Mouse (Mus musculus) liver, adult 2 months (tissue): Measurements from ENCODE around the gene H2-DMa. TPM values are rescaled to one million over a fixed set of nuclear protein-coding genes. Genes with fewer than 3 reads are reported as not detected.
A peak's percentile ranks its signal among the peaks of the same experiment; 100 is the strongest.

Source experiments
- DNase-seq: peaks from one replicate; pipeline ENCODE4 v3.0.0-alpha.2; 2011; ENCODE audit warnings: low read depth, low spot score; ENCODE audit errors: extremely low read depth
- H3K27ac ChIP-seq: fragments of 200-500 bp; replicated peaks from 2 replicates; pipeline ENCODE4 v1.5.1; 2012; ENCODE audit warnings: low read depth, mild to moderate bottlenecking, control low read depth, inconsistent platforms, low read length; ENCODE audit not compliant: insufficient read depth
- H3K27me3 ChIP-seq: fragments of 200-500 bp; 2 replicates; pipeline ENCODE4 v1.6.1; 2012; ENCODE audit warnings: mild to moderate bottlenecking, moderate library complexity, low read length, inconsistent platforms; ENCODE audit not compliant: control insufficient read depth, insufficient read depth
- H3K36me3 ChIP-seq: fragments of 200-500 bp; 2 replicates; pipeline ENCODE4 v1.6.1; 2012; ENCODE audit warnings: low read length, inconsistent platforms; ENCODE audit not compliant: control insufficient read depth, insufficient read depth
- H3K4me1 ChIP-seq: fragments of 200-500 bp; 2 replicates; pipeline ENCODE4 v1.6.1; 2011; ENCODE audit warnings: low read length; ENCODE audit not compliant: control insufficient read depth, insufficient read depth
- H3K4me3 ChIP-seq: fragments of 200-500 bp; 2 replicates; pipeline ENCODE4 v1.5.1; 2011; ENCODE audit warnings: low read depth, mild to moderate bottlenecking, control low read depth, low read length, moderate library complexity; ENCODE audit not compliant: insufficient read depth
- H3K79me2 ChIP-seq: fragments of 200-500 bp; 2 replicates; pipeline ENCODE4 v1.6.1; 2012; ENCODE audit warnings: inconsistent platforms, mild to moderate bottlenecking, low read length, moderate library complexity; ENCODE audit not compliant: control insufficient read depth, insufficient read depth
- H3K9ac ChIP-seq: fragments of 200-500 bp; 2 replicates; pipeline ENCODE4 v1.6.1; 2012; ENCODE audit warnings: low read depth, mild to moderate bottlenecking, control low read depth, inconsistent platforms, low read length
- CTCF ChIP-seq: fragments of 200-500 bp; IDR thresholded peaks from 2 replicates; pipeline ENCODE4 v1.5.1; 2011; ENCODE audit warnings: low read depth, low read length, control low read depth
- POLR2A ChIP-seq: fragments of 200-500 bp; IDR thresholded peaks from 2 replicates; pipeline ENCODE4 v1.6.1; 2011; ENCODE audit warnings: low read length, control low read depth; ENCODE audit not compliant: insufficient read depth; ENCODE audit errors: extremely low read depth
- WGBS: fragments of 180-500 bp; shearing (Covaris S2); methylation state at CpG from one replicate; pipeline ENCODE4 v1.1.7; 2018; 5-methylcytosine and 5-hydroxymethylcytosine counted together
- polyA plus RNA-seq: library from polyadenylated mRNA; depleted of rRNA; stranded (reverse); fragments of >200 nt; gene quantifications from 2 replicates; pipeline ENCODE4 v1.2.3, GENCODE M21; 2012
- total RNA-seq: library from RNA; depleted of rRNA; stranded (reverse); fragments of >200 nt; gene quantifications from 2 replicates; pipeline ENCODE4 v1.2.3, GENCODE M21; 2014

H2-DMa gene
- total and polyA plus RNA-seq, 2 experiments = 7.1 to 13.1 TPM

DNA sequence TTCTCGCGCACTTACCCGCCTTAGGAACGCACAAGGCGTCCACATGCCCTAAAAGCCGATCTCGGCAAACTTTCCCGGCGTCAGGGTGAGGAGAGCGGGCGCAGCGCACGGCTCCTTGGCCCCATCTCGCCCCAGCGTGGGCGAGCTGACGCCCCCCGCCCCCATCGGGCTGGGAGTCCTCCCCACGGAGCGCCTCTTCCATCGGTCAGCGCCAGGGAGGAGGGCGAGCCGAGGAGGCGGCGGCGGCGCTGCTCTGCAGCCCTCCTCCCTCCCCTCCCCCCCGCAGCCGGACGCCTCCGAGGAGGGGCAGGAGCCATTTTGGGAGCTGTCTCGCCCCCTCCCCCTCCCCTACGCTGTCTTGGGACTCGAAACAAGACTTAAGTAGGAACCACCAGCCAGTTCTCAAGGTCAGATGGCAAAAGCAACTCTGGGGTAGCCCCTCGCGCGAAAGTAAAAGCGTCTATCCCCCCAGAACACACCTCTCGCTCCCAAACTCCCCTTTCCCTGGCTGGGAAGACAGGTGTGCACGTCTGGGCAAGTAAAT lies 911 bp downstream of the H2-DMa start:
- under 1% methylated on average over 40 of the region's 42 CpGs for WGBS
- Histone ChIP-seq H3K27ac (peak overlapping the region; percentile 99), H3K4me3 (peak overlapping the region; percentile 90), H3K4me1 (peaks cover 14% of the 10 kb centered on the region), H3K9ac (peak overlapping the region; percentile 95), H3K36me3 (peaks cover 29% of the 10 kb centered on the region), H3K27me3 (no peaks in the 10 kb centered on the region), H3K79me2 (peaks cover 26% of the 10 kb centered on the region)
- 0 out of 2 replicates have a peak, but pooled peaks have one; percentile 8 for TF ChIP-seq POLR2A
- TF ChIP-seq CTCF = no peak
- DNase-seq = peak; percentile 61

DNA sequence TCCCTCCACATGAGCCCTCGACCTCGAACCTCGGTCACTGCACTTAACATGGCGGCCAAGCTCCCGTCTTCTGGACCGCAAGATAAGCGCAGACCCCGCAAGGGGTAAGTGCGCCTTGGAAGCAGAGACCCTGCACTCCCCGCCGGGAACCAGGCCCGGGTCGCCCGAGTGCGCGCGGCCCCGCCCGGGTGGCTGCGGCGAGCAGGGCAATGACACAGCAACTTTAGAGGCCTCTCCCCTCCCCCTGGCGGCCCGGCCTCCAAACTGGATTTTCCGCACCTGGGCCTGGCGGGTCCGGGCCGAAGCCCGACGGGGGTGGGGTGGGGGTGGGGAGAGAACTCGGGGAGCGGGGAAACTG lies 1.5 kb downstream of the H2-DMa start:
- Histone ChIP-seq H3K4me3 (peak overlapping the region; percentile 90), H3K9ac (peak overlapping the region; percentile 95), H3K36me3 (peaks cover 23% of the 10 kb centered on the region), H3K27ac (peak overlapping the region; percentile 99), H3K27me3 (no peaks in the 10 kb centered on the region), H3K79me2 (peaks cover 26% of the 10 kb centered on the region), H3K4me1 (peaks cover 9% of the 10 kb centered on the region)
- 1% methylated on average over 31 of the region's 31 CpGs for WGBS
- no peak for DNase-seq
- TF ChIP-seq POLR2A (no peak), CTCF (no peak)

DNA sequence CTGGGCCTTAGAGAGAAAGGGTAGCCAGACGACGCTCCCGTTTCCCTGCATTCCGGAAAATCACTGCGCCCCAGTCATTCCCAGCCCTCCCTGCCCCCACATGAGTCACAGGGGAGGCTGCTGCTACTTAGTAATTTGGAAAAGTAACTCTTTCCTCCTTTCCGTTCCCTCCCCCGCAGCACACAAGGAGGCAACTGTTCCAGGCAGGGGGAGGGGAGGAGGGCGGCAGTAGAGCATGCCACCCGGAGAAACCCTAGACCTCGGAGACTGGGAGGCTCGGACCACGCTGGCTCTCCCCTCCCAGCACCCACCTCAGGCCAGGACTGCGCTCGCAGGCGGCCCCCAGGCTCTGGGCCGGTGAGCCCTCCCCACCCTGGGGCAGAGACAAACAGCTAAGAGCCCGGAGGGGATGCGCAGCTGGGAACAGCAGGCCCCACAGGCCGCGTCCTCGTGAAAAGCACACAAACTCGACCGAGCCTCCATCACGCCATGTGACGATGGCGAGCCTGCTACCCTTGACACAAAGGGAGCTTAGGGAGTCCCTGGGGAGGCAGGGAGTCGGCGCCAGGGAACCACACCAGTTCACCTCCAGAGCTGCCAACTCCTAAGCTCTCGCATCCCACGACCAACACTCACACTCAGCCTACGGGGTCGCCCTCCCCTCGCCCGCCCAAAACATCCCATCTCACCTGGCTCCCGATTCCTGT lies 2.0 kb downstream of the H2-DMa start:
- H3K9ac ChIP-seq = peak overlapping the region; percentile 95
- TF ChIP-seq CTCF (no peak), POLR2A (no peak; the same call in 1 of the 2 replicates)
- no peaks in the 10 kb centered on the region for H3K27me3 ChIP-seq
- peaks cover 26% of the 10 kb centered on the region for H3K79me2 ChIP-seq
- H3K36me3 ChIP-seq = peaks cover 19% of the 10 kb centered on the region
- peak overlapping the region; percentile 95 for H3K27ac ChIP-seq
- peak; percentile 69 for DNase-seq
- H3K4me3 ChIP-seq = peak overlapping the region; percentile 90
- under 1% methylated on average over 35 of the region's 35 CpGs for WGBS
- peaks cover 9% of the 10 kb centered on the region for H3K4me1 ChIP-seq

DNA sequence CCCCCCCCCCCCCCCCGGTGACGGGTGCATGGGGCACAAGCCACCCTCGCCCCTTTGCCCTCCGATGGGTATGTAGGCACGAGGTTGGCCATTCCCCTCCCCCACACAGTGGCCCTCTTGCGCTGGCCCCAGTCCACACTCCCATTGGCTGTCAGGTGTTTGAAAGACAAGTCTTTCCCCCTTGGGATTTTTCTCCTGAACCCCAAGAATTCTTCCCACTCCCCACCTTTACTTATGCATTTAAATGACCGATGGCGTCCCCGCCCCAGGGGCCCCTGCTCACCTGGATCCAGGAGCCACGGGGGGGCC lies 2.5 kb downstream of the H2-DMa start:
- H3K4me1 ChIP-seq = peaks cover 7% of the 10 kb centered on the region
- no peaks in the 10 kb centered on the region for H3K27me3 ChIP-seq
- peak overlapping the region; percentile 95 for H3K27ac ChIP-seq
- peaks cover 14% of the 10 kb centered on the region for H3K36me3 ChIP-seq
- DNase-seq = peak; percentile 75
- peak overlapping the region; percentile 90 for H3K4me3 ChIP-seq
- peak overlapping the region; percentile 95 for H3K9ac ChIP-seq
- no peak for TF ChIP-seq POLR2A
- no peak for TF ChIP-seq CTCF
- peaks cover 24% of the 10 kb centered on the region for H3K79me2 ChIP-seq
- 3% methylated on average over 8 of the region's 10 CpGs for WGBS

DNA sequence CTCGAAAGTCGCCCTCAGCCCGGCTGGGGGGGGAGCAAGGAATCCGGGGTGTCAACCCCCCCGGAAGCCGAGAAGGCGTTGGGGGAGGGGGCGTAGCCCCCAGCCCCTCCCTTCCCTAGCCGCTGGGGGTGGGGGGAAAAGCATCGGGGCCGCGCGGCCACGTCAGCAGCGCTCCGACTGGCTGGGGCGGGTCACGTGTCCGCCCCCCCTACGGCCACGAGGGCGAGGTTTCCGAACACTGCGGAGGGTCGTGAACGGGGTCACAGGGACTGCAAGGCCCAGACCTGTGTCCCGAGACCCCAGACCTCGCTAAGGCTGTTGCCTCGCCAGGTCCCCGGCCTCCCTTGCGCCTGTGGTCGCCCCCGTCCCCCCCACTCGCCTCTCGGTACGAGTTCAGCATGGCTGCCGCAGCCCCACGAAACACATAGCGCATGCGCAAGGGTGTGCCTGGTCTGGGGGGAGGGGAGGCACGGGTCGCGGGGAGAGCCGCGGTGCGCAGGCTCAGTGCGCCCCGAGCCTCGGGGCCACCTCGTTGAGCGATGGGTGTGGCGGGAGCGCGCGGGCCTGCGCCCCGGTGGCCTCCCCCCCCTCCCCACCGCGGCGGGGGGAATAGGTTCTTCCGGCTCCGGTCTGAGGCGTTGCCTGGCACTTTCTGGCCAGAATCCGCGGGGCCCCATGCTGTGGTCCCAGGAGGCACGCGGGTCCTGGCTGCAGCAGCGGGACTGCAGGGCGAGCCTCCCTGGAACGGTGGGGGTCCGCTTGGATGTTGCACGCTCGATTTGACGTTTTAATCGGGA lies 3.0 kb downstream of the H2-DMa start, which contains the start of gene Brd2:
Brd2 (minus strand) TSS at position 447 of the 797 bp plus-strand sequence.
- under 1% methylated on average over 73 of the region's 75 CpGs for WGBS
- Histone ChIP-seq H3K9ac (peak within 1 kb of the TSS; percentile 95), H3K27me3 (no peaks in the 10 kb centered on the region), H3K79me2 (peaks cover 20% of the 10 kb centered on the region), H3K4me3 (peak within 1 kb of the TSS; percentile 90), H3K4me1 (peaks cover 12% of the 10 kb centered on the region), H3K36me3 (peaks cover 8% of the 10 kb centered on the region), H3K27ac (peak within 1 kb of the TSS; percentile 95)
- TF ChIP-seq POLR2A (no peak), CTCF (no peak; the same call in 1 of the 2 replicates)
- peak; percentile 79 for DNase-seq
